Mouse (Mus musculus): ENCODE data around the gene Amot. TPM values are rescaled to one million over a fixed set of nuclear protein-coding genes. Genes with fewer than 3 reads are reported as not detected.
A peak's percentile ranks its signal among the peaks of the same experiment; 100 is the strongest.

The Amot gene
- 1.1 and 1.9 TPM in 2 replicates for polyA plus RNA-seq (2012; rRNA removed)

DNA sequence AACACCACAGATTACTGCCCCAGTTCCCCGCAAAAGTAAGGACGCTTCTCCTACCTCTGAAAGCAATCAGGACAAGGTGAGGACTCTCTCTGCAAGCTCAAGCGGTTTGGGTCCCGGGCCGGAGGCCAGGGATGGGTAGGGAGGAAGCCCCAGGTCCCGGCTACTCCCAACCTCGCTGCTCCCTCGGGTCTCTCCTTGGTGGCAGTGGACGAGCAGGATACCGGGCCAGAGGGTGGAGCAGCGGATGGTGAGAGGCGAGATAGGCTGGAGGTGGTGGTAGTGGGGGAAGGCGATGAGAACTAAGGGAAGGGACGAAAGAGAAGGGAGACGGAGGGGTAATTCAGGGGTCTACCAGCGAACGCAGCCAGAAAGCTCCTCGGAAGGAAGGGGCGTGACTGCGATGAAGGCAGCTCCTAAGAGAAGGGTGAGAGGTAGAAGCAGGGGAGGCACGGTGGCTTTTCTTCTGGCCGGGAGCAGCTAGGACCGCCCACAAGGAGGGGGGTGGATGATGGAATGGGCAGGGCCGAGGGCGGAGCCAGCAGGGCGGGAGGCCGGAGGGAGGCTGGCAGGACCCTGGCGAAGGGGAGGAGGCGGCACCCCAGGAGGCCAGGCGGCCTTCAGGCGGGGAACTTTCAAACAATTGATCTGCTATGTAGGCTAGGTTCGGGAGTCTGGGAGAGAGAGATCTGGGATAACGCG, at the start of gene Amot:
Amot (minus strand) TSS at position 465 of the 699 bp plus-strand sequence.
- H3K4me3 ChIP-seq (ENCODE audit: extremely low read depth, insufficient read depth, insufficient read length), result peak within 1 kb of the TSS; percentile 70
- H3K4me1 ChIP-seq (ENCODE audit: control insufficient read depth, insufficient read depth, insufficient read length), result no peaks in the 10 kb centered on the region
- peak in 1 of 2 experiments; percentile 63 for DNase-seq (ENCODE audit: low read depth in 1 of 2, low spot score in 2 of 2)
- TF ChIP-seq POLR2A (IDR thresholded peaks at IDR 0.05; ENCODE audit: low read depth, low read length) (no peak), CTCF (IDR thresholded peaks at IDR 0.05; ENCODE audit: extremely low read depth, insufficient read depth, insufficient read length, insufficient replicate concordance) (no peak)
- no peaks in the 10 kb centered on the region for H3K36me3 ChIP-seq (ENCODE audit: control insufficient read depth, insufficient read depth, low read length)
- WGBS, result 24% methylated on average over 33 of the region's 34 CpGs
- H3K27ac ChIP-seq (ENCODE audit: insufficient read depth, low read length), result no peak within 1 kb of the TSS
- no peaks in the 10 kb centered on the region for H3K27me3 ChIP-seq (ENCODE audit: control insufficient read depth, insufficient read depth, low read length)

DNA sequence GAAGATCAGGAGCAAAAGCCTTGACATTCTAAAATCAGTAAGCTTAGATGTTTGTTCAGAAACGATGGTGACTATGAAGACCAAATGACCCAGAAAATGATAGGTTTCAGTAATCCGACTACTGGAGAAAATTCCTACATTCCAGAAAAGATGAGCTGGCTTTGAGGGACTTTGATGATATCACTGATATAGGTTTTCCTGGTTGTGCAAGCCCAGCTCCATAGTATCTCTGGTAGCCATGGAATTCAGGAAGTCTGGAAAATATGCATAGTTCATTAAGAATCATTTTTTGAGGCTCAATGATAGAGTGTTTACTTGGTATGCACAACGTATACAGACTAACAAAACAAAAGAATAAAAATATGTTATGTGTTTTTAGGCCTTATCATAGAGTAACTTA, 40.1 kb upstream of the Amot start:
- WGBS, result 90% methylated on average over 3 of the region's 3 CpGs
- no peaks in the 10 kb centered on the region for H3K27me3 ChIP-seq (ENCODE audit: control insufficient read depth, insufficient read depth, low read length)
- no peak overlapping the region for H3K4me3 ChIP-seq (ENCODE audit: extremely low read depth, insufficient read depth, insufficient read length)

DNA sequence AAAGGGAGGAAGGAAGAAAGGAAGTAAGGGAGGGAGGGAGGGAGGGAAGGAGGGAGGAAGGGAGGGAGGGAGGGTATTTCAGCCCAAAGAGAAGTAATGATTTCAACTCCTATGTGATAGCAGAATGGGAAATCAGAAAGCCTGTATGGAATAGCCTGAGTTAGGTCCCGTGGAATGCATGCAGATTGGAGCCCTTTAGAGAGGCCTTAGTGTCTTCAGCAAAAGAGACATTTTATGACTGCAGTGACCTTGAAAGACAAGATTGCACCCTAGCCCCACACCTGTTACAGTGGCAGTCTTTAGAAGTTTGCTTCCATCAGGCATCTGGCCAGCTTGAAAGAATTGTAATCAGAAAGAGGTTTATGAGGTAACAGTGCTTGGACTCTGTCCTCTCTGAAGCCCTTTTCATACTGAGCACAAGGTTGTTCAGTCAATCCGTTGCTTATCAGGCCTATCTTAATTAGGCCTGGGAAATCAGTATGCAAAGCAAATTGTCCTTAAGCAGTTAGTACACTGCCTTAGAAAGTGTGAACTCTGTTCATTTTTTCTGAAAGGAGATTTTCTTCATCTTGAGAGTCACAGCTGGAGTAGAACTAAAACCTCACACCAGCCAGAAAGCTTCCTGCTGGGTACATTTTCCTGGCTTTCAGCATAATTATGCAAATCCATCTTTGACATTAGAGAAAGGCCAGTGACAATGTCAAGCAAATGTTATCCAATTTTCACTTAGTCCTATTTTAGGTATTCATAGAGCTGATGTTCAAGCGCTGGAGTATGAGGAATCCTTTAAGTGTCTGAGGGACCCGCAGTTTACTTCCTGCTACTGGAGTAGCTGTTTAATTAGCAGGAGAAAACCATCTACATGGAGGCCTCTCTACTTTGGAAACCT, 38.9 kb upstream of the Amot start:
- Histone ChIP-seq H3K36me3 (ENCODE audit: control insufficient read depth, insufficient read depth, low read length) (no peaks in the 10 kb centered on the region), H3K27me3 (ENCODE audit: control insufficient read depth, insufficient read depth, low read length) (no peaks in the 10 kb centered on the region), H3K4me3 (ENCODE audit: extremely low read depth, insufficient read depth, insufficient read length) (no peak overlapping the region), H3K27ac (ENCODE audit: insufficient read depth, low read length) (no peak overlapping the region), H3K4me1 (ENCODE audit: control insufficient read depth, insufficient read depth, insufficient read length) (no peaks in the 10 kb centered on the region)
- TF ChIP-seq CTCF (IDR thresholded peaks at IDR 0.05; ENCODE audit: extremely low read depth, insufficient read depth, insufficient read length, insufficient replicate concordance) (no peak), POLR2A (IDR thresholded peaks at IDR 0.05; ENCODE audit: low read depth, low read length) (no peak)
- 84% methylated on average over 4 of the region's 4 CpGs for WGBS
- DNase-seq (ENCODE audit: low read depth in 1 of 2, low spot score in 2 of 2), result no peak

More for the DNA sequence above, 40.1 kb upstream of the Amot start:
- H3K36me3 ChIP-seq (ENCODE audit: control insufficient read depth, insufficient read depth, low read length), result no peaks in the 10 kb centered on the region
- no peaks in the 10 kb centered on the region for H3K4me1 ChIP-seq (ENCODE audit: control insufficient read depth, insufficient read depth, insufficient read length)
- TF ChIP-seq CTCF (IDR thresholded peaks at IDR 0.05; ENCODE audit: extremely low read depth, insufficient read depth, insufficient read length, insufficient replicate concordance) (no peak), POLR2A (IDR thresholded peaks at IDR 0.05; ENCODE audit: low read depth, low read length) (no peak)
- DNase-seq (ENCODE audit: low read depth in 1 of 2, low spot score in 2 of 2), result no peak
- no peak overlapping the region for H3K27ac ChIP-seq (ENCODE audit: insufficient read depth, low read length)

- Histone ChIP-seq H3K27ac (ENCODE audit: insufficient read depth, low read length) (no peak overlapping the region), H3K4me3 (ENCODE audit: extremely low read depth, insufficient read depth, insufficient read length) (no peak overlapping the region), H3K27me3 (ENCODE audit: control insufficient read depth, insufficient read depth, low read length) (no peaks in the 10 kb centered on the region), H3K36me3 (ENCODE audit: control insufficient read depth, insufficient read depth, low read length) (no peaks in the 10 kb centered on the region), H3K4me1 (ENCODE audit: control insufficient read depth, insufficient read depth, insufficient read length) (no peaks in the 10 kb centered on the region)
- TF ChIP-seq CTCF (IDR thresholded peaks at IDR 0.05; ENCODE audit: extremely low read depth, insufficient read depth, insufficient read length, insufficient replicate concordance) (no peak), POLR2A (IDR thresholded peaks at IDR 0.05; ENCODE audit: low read depth, low read length) (no peak)
- WGBS, result 96% methylated on average over 1 of the region's 1 CpGs
- no peak for DNase-seq (ENCODE audit: low read depth in 1 of 2, low spot score in 2 of 2)
Measured at GRCm38 (mm10) chrX:145541050-145541449, 36.1 kb upstream of the Amot start.

DNA sequence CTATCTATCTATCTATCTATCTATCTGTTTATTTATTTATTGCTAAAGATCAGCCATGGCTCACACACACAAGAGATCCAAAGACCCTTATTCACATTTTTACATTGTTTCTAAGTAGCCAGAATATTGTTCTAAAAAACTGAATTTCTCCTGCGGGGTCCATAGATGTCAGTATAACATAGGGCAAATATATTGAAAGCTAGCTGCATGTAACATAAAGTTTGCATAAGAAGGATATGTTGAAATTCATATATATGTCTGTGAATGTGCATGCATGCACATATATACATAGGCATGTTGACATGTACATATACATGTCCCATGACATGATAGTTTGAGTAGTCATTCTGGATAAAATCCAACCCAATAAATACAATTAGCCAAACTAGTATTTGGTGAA, 35.3 kb upstream of the Amot start:
- no peaks in the 10 kb centered on the region for H3K36me3 ChIP-seq (ENCODE audit: control insufficient read depth, insufficient read depth, low read length)
- no peak overlapping the region for H3K4me3 ChIP-seq (ENCODE audit: extremely low read depth, insufficient read depth, insufficient read length)
- WGBS, result 86% methylated on average over 1 of the region's 1 CpGs
- H3K4me1 ChIP-seq (ENCODE audit: control insufficient read depth, insufficient read depth, insufficient read length), result no peaks in the 10 kb centered on the region
- no peaks in the 10 kb centered on the region for H3K27me3 ChIP-seq (ENCODE audit: control insufficient read depth, insufficient read depth, low read length)
- TF ChIP-seq POLR2A (IDR thresholded peaks at IDR 0.05; ENCODE audit: low read depth, low read length) (no peak), CTCF (IDR thresholded peaks at IDR 0.05; ENCODE audit: extremely low read depth, insufficient read depth, insufficient read length, insufficient replicate concordance) (no peak)
- no peak for DNase-seq (ENCODE audit: low read depth in 1 of 2, low spot score in 2 of 2)
- no peak overlapping the region for H3K27ac ChIP-seq (ENCODE audit: insufficient read depth, low read length)

GRCm38 (mm10) chrX:145529602-145530001, 24.6 kb upstream of the Amot start:
- H3K27ac ChIP-seq (ENCODE audit: insufficient read depth, low read length), result no peak overlapping the region
- H3K4me3 ChIP-seq (ENCODE audit: extremely low read depth, insufficient read depth, insufficient read length), result no peak overlapping the region
- TF ChIP-seq CTCF (IDR thresholded peaks at IDR 0.05; ENCODE audit: extremely low read depth, insufficient read depth, insufficient read length, insufficient replicate concordance) (no peak), POLR2A (IDR thresholded peaks at IDR 0.05; ENCODE audit: low read depth, low read length) (no peak)
- WGBS, result 83% methylated on average over 1 of the region's 1 CpGs
- DNase-seq (ENCODE audit: low read depth in 1 of 2, low spot score in 2 of 2), result no peak
- H3K27me3 ChIP-seq (ENCODE audit: control insufficient read depth, insufficient read depth, low read length), result no peaks in the 10 kb centered on the region
- H3K4me1 ChIP-seq (ENCODE audit: control insufficient read depth, insufficient read depth, insufficient read length), result no peaks in the 10 kb centered on the region
- no peaks in the 10 kb centered on the region for H3K36me3 ChIP-seq (ENCODE audit: control insufficient read depth, insufficient read depth, low read length)
